Mouse (Mus musculus) testis, postnatal 10 days (tissue): ENCODE data around the gene Phc2.

ENCODE experiments used
- DNase-seq: peaks from one replicate; pipeline ENCODE4 v3.0.0; 2021; ENCODE audit warnings: low spot score

Gene Phc2

GRCm38 (mm10) chr4:128782645-128783044, 128.1 kb downstream of the Phc2 start:
- DNase-seq, result no peak

- DNase-seq, result no peak
These were observed 130.6 kb downstream of the Phc2 start for GRCm38 (mm10) chr4:128784950-128785631.

DNA sequence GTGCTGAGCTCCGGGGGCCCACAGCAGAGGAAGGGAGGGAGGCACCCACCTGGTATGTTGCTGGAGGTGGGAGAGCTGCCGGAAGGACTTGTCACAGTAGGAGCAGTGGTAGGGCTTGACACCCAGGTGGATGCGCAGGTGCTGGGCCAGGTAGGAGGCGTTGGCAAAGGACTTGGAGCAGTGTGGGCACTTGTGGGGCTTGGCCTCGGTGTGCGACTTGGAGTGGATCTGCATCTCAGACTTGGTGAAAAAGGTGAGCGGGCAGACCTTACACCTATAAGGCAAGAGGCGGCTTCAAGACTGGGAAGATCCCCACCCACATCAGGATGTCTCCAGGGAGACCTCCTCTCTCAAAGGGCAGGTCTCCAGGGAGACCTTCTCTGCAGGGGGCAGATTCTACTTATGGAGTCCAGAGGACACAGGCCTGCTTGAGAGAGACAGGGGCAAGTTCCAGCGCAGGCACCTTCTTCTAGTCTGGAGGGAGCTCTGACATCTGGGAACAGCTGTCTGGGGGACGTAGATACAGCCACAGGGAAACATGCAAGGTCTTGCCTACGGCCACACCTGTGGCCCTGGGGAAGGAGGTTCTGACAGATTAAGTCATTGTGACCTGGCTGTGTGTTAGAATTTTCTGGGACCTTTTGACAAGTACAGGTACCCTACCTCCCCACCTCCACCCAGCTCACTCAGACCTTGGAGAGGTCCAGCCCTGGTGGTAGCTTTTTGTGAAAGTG, 131.6 kb downstream of the Phc2 start:
- no peak for DNase-seq

GRCm38 (mm10) chr4:128787023-128787939, 132.8 kb downstream of the Phc2 start:
- DNase-seq, result no peak

DNA sequence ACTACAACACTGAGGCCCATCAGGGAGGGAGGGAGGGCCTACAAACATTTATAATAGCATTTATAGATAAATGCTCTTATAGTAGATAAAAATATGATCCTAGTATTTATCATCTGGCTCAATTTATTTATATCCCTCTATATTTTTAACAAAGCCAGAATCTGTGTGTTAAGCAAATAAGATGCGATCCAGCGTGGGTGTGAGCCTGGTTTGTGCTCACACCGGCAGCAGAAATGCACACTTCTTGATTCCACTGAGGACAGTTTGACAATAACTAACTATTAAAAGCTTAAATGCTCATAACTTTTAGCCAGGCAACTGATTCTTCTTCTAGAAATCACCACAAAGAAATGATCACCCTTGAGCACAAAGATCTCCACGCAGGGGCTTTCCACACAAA, 133.6 kb downstream of the Phc2 start:
- no peak for DNase-seq

DNA sequence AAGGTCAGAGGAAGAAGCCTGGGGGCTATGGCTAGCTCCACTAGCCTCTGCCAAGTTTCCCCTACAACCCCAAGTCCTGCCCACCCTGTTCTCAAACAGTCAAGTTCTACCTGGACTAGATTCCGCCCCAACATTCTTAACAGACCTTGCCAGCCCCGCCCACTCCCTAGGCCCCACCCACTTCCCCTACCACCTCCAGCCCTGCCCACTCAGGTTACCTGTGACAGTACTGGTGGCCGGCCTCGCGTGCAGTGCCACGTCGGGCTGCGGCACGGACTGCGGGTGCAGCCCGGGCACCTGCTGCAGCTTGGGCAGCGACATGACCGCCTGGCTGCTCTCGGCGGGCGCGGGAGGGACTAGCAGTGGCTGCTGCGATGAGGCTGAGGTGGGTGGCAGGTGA, 135.1 kb downstream of the Phc2 start:
- DNase-seq, result no peak

DNA sequence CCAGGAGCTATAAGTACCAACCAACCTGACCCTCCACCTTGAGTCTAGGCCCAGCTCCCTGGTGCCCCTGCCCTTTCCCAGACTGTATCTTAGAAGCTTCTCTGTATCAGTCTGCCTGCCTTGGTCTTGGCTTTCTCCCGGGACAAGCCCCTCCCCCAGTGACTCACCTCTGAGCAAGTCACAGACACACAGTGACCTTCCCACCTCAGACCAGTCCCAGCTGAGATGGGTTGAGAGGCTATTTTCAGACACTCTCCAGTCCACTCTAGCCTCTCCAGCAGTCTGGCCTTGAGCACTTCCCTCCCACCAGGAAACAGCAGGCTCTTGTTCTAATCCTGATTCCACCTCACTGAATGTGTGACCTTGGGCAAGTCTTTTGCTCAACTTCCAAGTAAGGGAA, 139.2 kb downstream of the Phc2 start:
- no peak for DNase-seq

DNA sequence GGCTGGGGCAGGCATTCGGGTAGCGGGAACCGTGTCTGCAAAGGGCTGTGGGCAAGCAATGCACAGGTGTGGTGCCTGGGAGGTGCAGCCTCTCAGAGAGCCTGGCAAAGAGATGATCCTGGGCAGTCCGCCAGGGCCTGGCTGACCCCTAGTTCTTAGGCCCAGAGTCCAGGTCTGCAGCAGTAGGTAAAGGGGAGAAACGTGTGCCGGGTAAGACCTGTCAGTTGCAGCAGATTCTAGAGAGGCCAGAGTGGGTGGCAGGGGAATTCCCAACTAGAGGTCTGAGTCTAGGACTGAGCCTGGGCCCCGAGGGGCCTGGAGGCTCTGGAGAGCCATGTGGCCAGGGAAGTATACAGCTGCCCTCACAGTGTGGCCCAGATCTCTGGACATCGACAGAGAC, 139.7 kb downstream of the Phc2 start:
- no peak for DNase-seq

DNA sequence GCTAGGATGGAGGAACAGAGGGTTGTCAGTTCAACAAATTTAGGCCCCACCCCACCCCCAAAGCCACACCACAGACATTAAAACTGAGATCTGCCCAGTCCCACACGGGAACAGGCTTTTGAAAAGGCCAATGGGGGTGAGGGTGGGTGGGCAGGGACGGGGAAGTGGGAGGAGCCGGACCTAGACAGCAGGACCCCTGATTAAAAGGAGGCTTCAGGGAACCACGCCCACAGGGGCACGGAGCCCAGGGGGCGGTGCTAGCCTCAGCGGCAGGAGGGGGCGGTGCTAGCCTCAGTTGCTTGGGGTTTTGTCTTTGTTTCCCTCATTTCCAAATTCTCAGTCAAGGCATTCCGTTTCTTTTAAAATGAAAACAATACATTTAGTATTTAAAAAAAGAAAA, 141.1 kb downstream of the Phc2 start:
- peak; percentile 73 for DNase-seq

DNA sequence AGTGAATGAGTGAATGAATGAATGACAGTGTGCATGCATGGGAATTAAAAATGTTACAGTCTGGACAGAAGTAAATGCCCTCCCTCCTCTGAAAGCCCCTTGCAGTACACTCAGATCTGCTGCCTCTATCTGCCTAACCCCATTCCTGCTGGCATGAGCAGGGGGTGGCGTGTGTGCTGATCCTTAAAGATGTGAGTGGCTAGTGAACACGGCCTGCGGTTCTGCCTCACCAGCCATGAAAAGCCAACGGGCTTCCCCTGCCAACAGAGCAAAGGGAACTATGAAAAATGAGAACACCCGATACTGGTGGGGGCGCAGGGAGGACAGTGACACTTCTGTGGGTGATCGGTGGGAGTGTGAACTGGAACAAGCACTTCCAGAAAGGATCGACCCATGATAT, 142.3 kb downstream of the Phc2 start:
- no peak for DNase-seq

DNA sequence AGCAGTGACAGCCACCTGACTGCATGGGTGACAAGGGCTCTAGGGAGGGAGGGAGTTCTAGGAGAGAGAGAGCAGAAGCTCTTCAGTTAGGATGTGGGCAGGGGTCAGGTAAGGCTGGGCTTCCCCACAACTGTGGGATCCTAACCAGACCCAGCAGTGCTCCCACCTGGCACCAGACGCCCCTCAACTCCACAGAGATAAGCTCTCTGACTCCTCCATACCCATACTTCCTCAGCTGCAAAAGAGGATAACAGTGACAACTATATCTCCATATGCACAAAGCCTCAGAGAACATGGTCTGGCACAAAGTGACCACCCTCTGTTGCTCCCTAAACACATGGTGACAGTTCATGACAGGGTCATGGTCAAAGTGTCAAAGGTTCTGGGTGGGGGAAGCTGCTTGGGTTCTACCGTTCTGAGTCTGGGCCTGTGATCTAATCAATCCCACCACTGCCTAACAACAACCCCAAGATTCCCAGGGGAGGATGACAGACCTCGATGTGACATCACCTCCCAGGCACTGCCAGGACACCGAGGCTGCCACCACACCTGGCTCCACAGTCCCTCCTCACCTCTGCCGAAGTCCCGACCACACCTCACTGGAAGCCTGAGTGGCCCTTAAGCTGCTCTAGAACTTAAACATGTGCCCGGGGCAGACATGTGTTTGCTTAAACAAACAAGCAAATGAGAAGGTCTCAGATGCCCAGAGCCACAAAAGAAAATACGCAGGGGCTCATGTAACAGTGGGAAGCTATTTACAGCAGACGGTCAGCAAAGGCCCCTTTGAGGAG, 147.4 kb downstream of the Phc2 start:
- no peak for DNase-seq
